Mouse (Mus musculus): ENCODE results near the gene Sprn.
"Not testable (repeated sequence)": the region's sequence is repeated elsewhere in the genome, so short reads cannot be mapped to it uniquely, and the experiment has no call there.

Sprn gene

DNA sequence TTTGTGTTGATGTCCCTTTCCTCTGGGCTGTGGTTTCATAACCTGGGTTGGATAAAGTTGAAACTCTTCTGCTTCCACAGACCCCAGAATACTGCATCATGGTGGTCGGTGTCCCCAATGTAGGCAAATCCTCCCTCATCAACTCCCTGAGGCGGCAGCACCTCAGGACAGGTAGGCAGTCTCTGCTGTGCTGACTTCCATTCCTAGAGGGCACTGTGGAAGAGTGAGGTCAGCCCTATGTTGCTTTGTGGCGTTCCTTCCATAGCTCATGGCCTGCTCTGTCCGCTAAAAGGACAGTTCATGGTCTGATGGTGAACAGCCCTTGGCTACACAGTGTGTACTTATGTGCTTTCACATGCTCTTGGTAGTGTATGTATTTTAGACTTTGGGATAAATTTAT lies 10.1 kb downstream of the Sprn start:
- DNase-seq (ENCODE audit: low spot score in 2 of 2), result no peak

DNA sequence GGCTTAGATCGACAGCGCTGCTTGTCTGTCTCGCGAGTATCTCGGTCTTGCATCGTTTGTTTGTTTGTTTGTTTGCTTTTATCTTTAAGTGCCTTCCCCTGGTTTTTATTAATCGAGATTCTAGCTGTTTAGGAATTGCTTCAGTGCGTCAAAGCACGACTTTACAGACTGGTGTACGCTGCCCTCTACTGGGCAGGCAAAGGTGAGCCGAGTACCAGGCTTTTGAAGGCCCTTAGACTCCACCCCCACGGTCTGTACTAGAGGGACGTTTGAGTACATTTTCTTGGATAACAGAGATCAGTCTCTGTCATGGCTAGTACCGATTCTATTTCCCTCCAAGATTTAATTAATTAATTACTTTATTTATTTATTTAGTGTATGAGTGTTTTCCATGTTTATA lies 13.3 kb downstream of the Sprn start:
- DNase-seq (ENCODE audit: low spot score in 2 of 2), result peak; percentile 24 to 64

DNA sequence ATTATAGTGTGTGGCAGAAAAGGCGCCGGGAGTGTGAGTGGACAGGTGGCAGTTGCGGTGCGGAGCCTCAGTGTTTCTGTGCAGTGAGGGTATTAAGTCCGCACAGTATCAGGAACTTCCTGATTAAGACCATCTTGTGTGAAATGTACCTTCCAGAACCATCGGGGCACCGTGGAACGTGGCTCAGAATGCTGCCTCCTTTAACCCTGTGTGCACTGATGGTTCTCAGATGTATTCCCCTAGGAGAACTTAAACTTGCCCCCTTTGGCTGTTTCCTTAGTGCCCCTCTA lies 16.7 kb downstream of the Sprn start:
- no peak for DNase-seq (ENCODE audit: low spot score in 2 of 2)

DNA sequence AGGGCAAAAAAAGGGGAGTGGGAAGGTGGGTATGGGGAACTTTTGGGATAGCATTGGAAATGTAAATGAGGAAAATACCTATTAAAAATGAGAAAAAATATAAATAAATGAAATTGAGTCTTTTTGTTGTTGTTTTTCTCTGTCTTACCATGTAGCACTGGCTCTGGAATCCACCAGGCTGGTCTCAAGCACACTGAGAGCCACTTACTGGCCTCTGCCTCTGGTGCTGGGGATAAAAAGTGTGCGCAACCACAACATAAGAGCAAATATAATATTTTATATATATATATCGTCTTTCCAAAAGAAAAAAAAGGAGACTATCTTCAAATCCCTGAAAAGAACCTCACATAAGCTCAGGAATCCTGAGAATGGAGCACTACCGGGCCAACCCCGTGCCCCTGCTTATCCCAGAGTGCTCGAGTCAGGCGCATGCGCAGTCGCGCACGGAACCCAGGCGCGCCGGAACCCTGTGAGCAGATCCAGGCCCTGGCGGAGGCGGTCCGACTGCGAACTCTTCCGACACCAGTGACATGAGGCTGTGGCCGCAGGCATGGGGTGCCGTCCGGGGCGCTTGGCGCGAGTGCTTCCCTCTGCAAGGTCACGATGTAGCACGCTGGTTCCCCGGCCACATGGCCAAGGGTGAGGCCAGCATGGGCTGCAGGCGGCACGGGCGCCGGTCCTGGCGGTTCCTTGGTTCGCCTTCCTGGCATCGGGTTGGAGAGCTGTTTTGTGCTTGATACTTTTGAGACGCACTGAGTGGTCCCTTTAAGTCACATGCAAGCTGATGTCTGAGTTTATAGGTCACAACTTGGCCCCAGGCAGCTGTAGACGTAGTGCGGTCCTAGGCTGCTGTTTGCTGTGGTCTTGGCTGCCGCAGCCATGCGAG lies 17.3 kb downstream of the Sprn start, which contains the start of gene Mtg1:
Gene Mtg1 (plus strand): TSS at position 430 of the 886 bp plus-strand sequence.
- peak; percentile 91 to 97 for DNase-seq (ENCODE audit: low spot score in 2 of 2)

DNA sequence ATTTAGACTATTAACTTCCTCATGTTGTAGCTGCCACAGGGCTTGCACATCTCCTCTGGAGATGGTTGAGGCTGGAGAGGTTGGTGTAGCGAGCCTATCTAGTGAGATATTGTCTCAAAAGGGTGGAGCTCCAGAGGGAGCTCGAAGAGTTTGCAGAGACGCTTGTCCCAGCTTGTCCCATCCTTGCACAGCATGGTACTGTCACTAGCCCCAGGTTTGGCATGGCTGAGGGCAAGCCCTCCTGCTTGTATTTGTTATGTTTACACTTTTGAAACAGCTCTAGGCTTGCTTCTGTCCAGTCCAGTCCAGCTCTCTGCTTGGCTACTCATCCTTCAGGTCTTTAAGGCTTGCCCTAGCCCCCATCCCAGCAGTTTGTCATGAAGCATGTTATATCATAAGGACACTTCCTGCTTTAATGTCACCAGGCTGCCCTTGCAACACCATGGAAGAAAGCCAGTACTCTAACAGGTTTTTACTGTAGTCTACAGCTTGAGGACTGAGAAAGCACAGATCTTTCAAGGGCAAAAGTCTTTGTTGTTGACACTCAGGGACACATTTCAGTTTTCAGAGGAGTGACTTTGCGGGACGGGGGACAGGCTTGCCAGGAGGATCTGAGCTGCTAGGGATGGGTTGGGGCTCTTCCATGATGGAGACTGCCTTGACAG lies 19.4 kb downstream of the Sprn start:
- no peak for DNase-seq (ENCODE audit: low spot score in 2 of 2)

DNA sequence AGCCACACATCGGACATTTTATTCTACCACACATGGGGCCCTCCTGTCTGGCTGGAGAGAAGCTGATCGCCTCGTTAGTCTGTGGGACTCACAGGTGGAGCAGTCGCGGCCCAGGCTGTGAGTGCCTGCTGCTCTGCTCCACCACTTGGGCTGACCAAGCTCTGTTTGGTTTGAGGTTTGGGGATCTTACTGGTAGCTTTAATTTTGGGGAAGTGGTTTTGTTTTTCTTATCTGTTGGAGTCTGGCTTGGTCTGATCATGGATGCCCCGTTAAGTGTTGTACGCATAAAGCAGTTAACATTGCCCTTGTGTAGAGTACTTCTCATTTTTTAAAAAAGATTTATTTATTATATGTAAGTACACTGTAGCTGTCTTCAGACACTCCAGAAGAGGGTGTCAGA lies 20.6 kb downstream of the Sprn start:
- not testable (repeated sequence) for DNase-seq (ENCODE audit: low spot score in 2 of 2)

DNA sequence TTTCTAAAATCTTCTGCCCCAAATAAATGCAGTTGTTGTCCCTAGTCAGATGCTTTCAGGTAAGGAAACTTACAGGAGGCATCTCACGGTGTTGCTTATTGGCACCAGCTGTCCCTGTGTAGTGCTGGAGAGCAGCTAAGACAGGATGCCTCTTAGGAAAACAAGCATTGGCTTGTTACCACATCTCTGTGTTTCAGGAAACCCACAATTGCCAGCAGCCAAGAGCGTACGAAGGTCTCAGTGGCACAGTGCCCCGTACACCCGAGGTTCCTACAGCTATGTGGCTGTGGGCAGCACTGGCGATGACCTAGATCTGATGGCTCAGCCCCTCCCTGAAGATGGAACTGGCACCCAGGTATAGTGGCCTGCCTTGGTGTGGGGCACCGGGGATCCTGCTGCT lies 22.5 kb downstream of the Sprn start:
- not testable (repeated sequence) for DNase-seq (ENCODE audit: low spot score in 2 of 2)

DNA sequence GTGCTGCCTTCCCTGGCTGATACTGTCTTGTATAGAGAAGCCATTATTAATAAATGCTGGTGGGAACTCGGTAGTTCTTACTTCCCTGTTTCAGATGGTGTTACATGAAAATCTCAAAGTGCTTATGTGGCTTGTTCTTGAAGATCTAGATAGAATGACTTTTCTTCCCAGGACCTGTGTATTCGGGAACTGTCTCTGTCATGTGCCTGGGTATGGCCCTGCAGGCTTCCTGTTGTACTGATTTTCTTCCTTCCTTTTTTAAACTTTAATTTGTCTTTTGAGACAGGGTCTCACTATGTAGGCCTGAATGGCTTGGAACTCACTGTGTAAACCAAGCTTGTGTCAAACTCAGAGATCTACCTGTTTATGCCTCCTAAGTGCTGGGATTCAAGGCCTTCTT lies 26.8 kb downstream of the Sprn start:
- DNase-seq (ENCODE audit: low spot score in 2 of 2), result no peak

DNA sequence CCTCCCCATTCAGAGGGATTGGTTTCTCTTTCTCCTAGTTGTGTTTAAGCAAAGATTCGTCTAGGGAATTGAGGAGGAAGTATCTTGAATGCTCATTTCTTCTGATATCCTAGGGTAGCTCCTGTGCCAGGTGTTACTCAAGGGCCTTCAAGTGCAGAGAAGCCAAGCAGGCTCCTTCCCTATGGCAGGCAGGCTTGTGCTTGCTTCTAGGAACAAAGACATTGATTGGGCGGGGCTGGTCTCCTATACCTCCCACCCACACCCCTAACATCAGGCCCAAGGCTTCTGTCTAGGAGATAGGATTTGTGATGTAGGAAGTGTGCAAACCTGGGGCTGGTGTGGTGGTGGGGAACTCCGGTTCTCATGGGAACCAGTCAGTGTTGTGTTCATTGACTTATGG lies 27.7 kb downstream of the Sprn start:
- no peak for DNase-seq (ENCODE audit: low spot score in 2 of 2)

DNA sequence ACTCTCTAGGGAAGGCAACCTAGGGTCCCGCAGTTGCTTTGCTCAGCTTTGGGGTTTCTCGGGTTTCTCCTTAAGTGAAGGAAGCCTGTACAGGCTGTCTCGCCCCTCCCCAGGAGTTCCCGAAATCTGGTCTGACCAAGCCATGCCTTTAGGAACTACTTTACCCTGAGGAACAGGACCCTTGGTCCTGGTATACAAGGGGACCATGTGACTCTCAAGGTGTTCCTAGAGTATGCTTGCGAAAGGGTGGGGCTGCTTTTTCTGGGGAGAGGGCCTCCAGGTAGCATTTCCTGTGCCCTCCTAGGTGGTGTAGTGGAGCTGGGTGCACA lies 28.7 kb downstream of the Sprn start:
- no peak for DNase-seq (ENCODE audit: low spot score in 2 of 2)

DNA sequence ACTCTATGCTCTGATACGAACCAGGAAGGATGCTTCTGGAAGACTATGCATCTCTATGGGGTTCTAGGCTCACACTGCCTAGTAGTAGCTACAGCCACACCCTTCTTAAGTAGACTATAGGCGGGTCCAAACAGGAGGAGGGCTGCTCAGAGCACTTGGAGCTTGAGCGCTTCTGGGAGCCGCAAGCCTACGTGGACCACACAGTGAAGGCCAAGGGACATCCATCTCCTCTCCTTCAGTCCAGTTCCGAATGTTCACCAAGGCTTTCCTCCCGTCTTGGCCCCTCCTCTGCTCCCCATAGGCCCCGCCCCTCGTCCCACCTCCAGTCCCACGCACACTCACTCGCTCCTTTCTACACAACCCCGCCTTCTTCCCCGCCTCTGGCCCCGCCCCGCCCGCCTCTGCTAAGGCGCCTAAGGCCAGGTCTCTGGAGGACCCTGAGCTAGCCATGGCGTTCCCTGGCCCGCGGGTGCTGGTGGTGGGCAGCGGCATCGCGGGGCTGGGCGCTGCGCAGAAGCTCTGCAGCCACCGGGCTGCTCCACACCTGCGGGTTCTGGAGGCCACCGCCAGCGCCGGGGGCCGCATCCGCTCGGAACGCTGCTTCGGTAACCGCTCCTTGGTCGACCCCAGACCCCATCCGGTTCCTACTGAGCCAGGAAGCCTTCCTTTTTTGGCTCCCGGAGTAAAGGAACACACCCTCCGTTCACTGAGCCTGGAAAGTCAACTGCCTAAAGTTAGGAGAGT lies 29.2 kb downstream of the Sprn start:
- DNase-seq (ENCODE audit: low spot score in 2 of 2), result peak; percentile 84 to 85

DNA sequence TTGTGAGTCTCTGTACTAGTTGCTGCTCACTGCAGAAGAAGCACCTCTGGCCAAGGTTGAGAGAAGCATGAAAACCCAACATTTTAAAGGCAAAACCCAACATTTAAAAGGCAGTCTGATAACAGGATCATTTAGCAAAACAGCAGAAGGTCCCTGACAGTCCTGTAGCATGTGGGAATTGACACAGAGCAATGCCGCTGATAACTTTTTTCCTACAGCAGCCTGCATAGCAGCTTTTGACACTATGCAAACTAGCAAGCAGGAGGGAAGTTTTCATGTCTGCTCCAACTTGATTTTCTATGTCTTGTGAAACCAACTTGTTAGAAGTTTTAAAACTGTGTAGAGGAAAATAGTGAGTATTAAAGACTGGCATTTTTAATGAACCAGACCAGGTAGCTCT lies 30.3 kb downstream of the Sprn start:
- DNase-seq (ENCODE audit: low spot score in 2 of 2), result no peak

DNA sequence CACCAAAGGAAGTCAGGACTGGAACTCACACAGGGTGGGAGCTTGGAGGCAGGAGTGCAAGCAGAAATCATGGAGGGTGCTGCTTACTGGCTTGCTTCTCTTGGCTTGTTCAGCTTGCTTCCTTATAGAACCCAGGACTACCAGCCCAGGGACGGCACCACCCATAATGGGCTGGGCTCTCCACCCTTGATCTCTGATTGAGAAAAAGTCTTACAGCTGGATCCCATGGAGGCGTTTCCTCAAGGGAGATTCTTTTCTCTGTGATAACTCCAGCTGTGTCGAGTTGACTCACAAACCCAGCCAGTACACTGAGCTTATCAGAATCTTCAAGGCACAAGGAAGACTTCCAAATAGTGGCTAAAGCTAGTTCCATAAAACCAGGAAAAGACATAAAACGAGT lies 31.9 kb downstream of the Sprn start:
- no peak for DNase-seq (ENCODE audit: low spot score in 2 of 2)

DNA sequence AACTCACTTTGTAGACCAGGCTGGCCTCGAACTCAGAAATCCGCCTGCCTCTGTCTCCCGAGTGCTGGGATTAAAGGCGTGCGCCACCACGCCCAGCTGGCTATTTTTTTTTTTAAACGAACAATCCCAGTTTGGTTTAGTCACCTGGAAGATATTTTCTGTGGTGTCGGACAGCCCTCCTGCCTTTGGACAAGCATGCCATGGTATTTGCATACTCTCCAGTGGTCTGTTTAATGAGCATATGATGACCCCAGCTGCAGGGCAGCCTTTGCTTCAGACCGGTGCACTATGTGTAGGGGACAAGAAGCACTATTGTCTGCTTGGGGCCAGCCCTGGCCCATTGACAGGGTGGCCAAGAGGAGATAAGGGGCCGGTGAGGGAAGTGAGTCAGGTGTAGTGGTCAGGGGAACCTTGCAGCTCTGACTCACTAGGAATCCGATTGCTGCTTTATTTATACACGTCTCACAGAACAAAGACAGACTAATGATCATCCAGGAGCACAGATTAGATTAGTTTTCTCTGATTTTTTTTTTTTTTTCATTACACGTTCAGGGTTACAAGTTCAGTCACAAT lies 33.3 kb downstream of the Sprn start:
- DNase-seq (ENCODE audit: low spot score in 2 of 2), result no peak

DNA sequence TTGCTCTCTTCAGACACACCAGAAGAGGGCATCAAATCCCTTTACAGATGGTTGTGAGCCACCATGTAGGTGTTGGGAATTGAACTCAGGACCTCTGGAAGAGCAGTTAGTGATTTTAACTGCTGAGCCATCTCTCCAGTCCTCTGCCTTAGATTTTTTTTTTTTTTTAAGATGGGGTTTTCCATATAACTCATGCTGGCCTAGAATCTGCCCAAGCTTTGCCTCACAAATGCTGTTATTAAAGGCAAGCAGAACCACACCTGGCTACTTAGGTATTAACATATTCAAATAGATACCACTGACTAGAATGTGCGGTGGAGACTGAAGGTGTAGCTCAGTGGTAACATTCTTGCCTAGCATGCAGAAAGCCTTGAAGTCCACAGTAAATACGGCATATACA lies 34.2 kb downstream of the Sprn start:
- no peak for DNase-seq (ENCODE audit: low spot score in 2 of 2)

DNA sequence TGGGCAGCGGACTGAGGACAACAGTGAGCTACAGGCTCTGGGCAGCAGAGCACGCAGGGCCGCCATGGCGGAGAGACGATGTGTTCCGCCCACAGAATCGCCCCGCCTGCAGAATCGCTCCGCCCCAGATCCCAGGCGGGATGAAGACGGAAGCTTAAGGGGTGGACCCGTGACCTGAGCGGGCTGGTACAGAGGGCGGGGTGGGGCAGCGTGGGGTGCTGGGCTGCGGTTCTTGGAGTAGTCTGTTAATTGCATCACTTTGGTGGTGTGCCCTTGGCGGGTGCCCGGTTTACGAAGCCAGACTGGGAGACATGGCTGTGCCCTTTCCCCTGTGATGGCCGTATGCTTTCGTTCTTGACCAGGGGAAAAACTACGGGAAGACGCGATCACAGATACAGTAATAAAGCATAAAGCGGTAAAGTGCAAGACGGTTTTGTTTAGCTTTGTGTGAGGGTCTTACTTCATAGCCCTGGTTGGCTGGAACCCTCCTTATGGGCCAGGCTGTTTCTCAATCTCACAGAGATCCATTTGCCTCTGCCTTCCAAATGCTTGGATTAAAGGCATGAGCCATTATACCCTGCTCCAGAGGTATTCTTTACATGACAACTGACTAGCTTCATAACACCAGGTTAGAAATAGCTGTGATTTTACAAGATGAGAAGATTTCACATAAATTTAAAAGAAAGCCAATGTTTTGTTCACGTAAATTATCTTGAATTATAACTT lies 38.2 kb downstream of the Sprn start, which contains the start of gene Echs1:
Gene Echs1 (minus strand): TSS at position 148 of the 726 bp plus-strand sequence.
- peak; percentile 77 to 78 for DNase-seq (ENCODE audit: low spot score in 2 of 2)

DNA sequence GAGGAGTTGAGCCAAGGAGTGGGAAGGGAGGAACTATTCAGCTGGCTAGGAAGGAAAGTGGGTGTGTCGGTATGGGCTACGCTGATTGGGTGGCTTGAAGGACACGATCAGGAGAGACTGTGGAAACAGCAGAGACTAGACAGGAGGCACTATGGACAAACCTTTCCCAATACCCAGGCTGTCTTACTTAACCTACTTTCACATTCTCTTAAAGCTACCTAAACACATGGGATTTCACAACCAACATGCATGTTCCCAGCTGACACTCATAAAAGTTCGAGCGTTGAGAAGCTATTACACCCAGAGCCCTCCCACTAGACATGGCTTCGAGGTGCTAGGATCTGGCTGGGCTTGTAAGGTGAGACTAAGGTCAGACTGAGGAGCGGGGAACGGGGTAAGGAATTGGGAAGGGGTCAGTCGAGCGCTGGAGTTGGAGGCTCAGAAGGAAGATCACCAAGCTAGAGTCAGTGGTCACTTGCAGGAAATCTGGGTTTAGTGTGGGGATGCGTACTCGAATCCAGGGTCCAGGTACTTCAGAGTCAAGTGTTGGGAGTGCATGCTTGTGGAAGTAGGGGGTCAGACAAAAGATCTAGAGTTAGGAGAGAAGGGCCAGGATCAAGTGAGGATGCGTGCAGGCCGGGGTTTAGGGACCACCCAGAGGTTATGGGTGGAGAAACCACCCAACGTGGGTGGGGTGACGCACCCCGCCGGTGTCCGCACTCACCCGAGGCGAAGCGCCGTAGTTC lies 38.9 kb downstream of the Sprn start, which contains the start of gene Paox:
Gene Paox (plus strand): TSS at position 217 of the 746 bp plus-strand sequence.
- no peak for DNase-seq (ENCODE audit: low spot score in 2 of 2)

DNA sequence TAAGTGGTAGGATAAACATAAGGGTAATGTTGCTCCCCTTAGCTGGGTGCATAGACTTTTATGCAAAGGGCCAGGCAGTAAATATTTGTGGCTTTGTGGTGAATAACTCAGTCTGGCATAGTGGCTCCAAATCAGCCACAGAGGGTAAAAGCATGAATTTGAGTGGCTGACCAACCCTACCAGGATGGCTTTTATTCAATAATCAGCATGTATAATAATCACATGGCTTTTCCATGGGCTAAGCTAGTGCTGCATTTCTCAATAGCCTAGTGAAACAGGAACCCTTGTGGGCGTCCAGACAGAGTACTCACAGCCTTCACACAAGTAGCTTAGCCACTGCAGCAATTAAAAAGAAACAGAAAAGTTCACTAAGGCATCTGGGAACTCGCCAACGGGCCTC lies 42.7 kb downstream of the Sprn start:
- no peak for DNase-seq (ENCODE audit: low spot score in 2 of 2)

DNA sequence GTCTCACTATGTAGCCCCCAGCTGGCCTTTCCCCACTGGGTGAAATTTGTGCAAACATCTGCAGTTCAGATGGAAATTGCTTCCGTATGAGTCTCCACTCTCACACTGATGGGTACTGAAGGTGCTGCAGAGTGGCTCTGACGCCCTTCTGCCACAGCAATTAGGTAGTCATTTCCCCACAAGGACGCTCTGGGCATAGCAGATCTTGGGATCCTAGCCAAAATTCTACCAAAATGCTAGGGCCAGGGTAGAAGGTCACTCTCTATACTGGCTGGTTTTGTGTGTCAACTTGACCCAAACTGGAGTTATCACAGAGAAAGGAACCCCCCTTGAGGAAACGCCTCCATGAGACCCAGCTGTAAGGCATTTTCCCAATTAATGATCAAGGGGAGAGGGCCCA lies 50.7 kb downstream of the Sprn start:
- no peak for DNase-seq (ENCODE audit: low spot score in 2 of 2)

DNA sequence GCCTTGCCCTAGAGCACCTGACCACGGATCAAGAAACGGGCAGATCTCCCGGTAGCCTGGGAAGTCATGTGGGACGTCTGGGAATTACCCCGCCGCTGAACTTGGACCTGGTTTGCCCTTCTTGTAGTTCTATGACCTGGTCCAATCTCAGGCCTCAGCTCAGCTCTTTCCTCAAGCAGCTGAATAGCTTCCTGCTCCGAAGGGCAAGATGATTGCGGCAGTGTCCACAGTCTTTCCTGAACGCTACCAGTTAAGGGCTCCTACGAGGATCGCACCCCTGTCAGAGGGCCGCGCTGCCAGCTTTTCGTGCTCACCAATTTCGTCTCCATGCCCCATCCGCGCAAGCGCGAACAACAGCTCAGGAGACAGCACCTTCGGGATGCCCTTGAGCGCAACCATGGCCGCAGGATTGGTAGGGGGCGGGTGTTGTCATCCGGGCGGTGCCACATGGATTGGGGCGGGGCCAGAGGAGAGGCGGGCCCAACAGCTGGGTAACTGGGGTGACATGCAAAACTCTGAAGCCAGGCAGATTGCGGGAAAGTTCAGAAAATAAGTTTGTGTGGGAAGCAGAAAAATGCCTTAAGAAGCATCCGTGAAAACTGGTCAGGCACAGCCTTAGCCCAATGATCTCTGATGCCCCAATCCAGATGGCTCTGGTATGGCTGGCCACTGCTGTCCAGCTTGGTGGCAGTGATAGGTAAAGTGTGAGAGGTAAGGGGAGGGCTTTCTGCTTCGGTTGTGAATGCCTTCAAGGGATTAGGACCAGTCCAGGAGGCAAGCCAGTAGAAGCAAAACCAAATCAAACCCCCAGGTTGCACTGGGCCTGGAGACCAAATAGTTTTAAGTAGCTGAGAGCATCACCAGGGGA lies 52.5 kb downstream of the Sprn start, which contains the start of gene Fuom:
Gene Fuom (minus strand): TSS at position 449 of the 868 bp plus-strand sequence.
- DNase-seq (ENCODE audit: low spot score in 2 of 2), result peak; percentile 80 to 81
